Mouse (Mus musculus) heart, embryonic 15.5 days (tissue): Measurements from ENCODE around the gene Ptprb. TPM values are rescaled to one million over a fixed set of nuclear protein-coding genes. Genes with fewer than 3 reads are reported as not detected.

Experiments used
- ATAC-seq: fragments of 200-750 bp; cut with Nextera tagmentation; replicated peaks from 2 replicates; pipeline ENCODE4 v1.8.0; 2017; ENCODE audit warnings: low read depth, moderate TSS enrichment; ENCODE audit not compliant: insufficient number of reproducible peaks, insufficient read depth, low FRiP score
- H3K27ac ChIP-seq: fragments of 300-500 bp; sonication (generic); 2 replicates; pipeline ENCODE4 v1.5.1; 2015; ENCODE audit warnings: mild to moderate bottlenecking, inconsistent platforms
- H3K27me3 ChIP-seq: fragments of 300-500 bp; sonication (generic); 2 replicates; pipeline ENCODE4 v1.6.1; 2015; ENCODE audit warnings: inconsistent platforms
- H3K36me3 ChIP-seq: fragments of 300-500 bp; sonication (generic); 2 replicates; pipeline ENCODE4 v1.6.1; 2015; ENCODE audit warnings: mild to moderate bottlenecking, inconsistent platforms
- H3K4me1 ChIP-seq: fragments of 300-500 bp; sonication (generic); replicated peaks from 2 replicates; pipeline ENCODE4 v1.6.1; 2015; ENCODE audit warnings: inconsistent platforms
- H3K4me2 ChIP-seq: fragments of 300-500 bp; sonication (generic); 2 replicates; pipeline ENCODE4 v1.6.1; 2015; ENCODE audit warnings: inconsistent platforms, mild to moderate bottlenecking, moderate library complexity
- H3K4me3 ChIP-seq: fragments of 300-500 bp; sonication (generic); 2 replicates; pipeline ENCODE4 v1.5.1; 2015; ENCODE audit warnings: mild to moderate bottlenecking, inconsistent platforms
- H3K9ac ChIP-seq: fragments of 300-500 bp; sonication (generic); 2 replicates; pipeline ENCODE4 v1.6.1; 2015; ENCODE audit warnings: mild to moderate bottlenecking, inconsistent platforms
- H3K9me3 ChIP-seq: fragments of 300-500 bp; sonication (generic); replicated peaks from 2 replicates; pipeline ENCODE4 v1.6.1; 2016; ENCODE audit warnings: inconsistent platforms
- WGBS: fragments of 180-500 bp; shearing (Covaris S2); methylation state at CpG from one replicate; pipeline ENCODE4 v1.1.7; 2015; ENCODE audit warnings: mixed read lengths; 5-methylcytosine and 5-hydroxymethylcytosine counted together
- polyA plus RNA-seq: library from polyadenylated mRNA; unstranded; fragments of >200 nt; fragmentation: Nextera tagmentation; extraction: Ambion mirVana; gene quantifications from 2 replicates; pipeline ENCODE4 v1.2.1, GENCODE M21; 2015

The Ptprb gene
- 6.6 and 7.4 TPM in 2 replicates for polyA plus RNA-seq

- 42% methylated on average over 7 of the region's 7 CpGs for WGBS
- peak within 1 kb of the TSS; percentile 25 for H3K4me2 ChIP-seq
- H3K9ac ChIP-seq = no peak within 1 kb of the TSS
- H3K4me1 ChIP-seq = no peaks in the 10 kb centered on the region
- H3K27me3 ChIP-seq = no peaks in the 10 kb centered on the region
- no peaks in the 10 kb centered on the region for H3K9me3 ChIP-seq
- peak within 1 kb of the TSS; percentile 38 for H3K4me3 ChIP-seq
- H3K36me3 ChIP-seq = no peaks in the 10 kb centered on the region
- ATAC-seq = no peak
- peak within 1 kb of the TSS; percentile 41 for H3K27ac ChIP-seq
Measured at GRCm38 (mm10) chr10:116275280-116275679, at the start of gene Ptprb. Ptprb (plus strand) TSS chr10:116275523.

- Histone ChIP-seq H3K9ac (no peak overlapping the region), H3K9me3 (no peaks in the 10 kb centered on the region), H3K36me3 (no peaks in the 10 kb centered on the region), H3K4me3 (no peak overlapping the region), H3K4me1 (no peaks in the 10 kb centered on the region), H3K27me3 (no peaks in the 10 kb centered on the region), H3K27ac (no peak overlapping the region), H3K4me2 (no peak overlapping the region)
- WGBS = 62% methylated on average over 5 of the region's 5 CpGs
- ATAC-seq = no peak
Measured at GRCm38 (mm10) chr10:116235299-116235698, 40.0 kb upstream of the Ptprb start.

GRCm38 (mm10) chr10:116242200-116242599, 33.1 kb upstream of the Ptprb start:
- 0 out of 2 replicates have a peak, but pooled peaks cover 3% of the 10 kb centered on the region for H3K4me1 ChIP-seq
- no peak overlapping the region for H3K4me3 ChIP-seq
- no peak for ATAC-seq
- H3K9me3 ChIP-seq = no peaks in the 10 kb centered on the region
- no peak overlapping the region for H3K4me2 ChIP-seq
- no peaks in the 10 kb centered on the region for H3K36me3 ChIP-seq
- WGBS = 61% methylated on average over 7 of the region's 7 CpGs
- no peak overlapping the region for H3K27ac ChIP-seq
- no peak overlapping the region for H3K9ac ChIP-seq
- H3K27me3 ChIP-seq = no peaks in the 10 kb centered on the region

GRCm38 (mm10) chr10:116243373-116243772, 31.9 kb upstream of the Ptprb start:
- no peaks in the 10 kb centered on the region for H3K27me3 ChIP-seq
- no peak overlapping the region for H3K4me3 ChIP-seq
- no peak overlapping the region for H3K9ac ChIP-seq
- 0 out of 2 replicates have a peak, but pooled peaks cover 3% of the 10 kb centered on the region for H3K4me1 ChIP-seq
- no peak for ATAC-seq
- H3K36me3 ChIP-seq = no peaks in the 10 kb centered on the region
- WGBS = 36% methylated on average over 7 of the region's 7 CpGs
- no peak overlapping the region for H3K27ac ChIP-seq
- no peak overlapping the region for H3K4me2 ChIP-seq
- H3K9me3 ChIP-seq = no peaks in the 10 kb centered on the region

- no peak overlapping the region for H3K27ac ChIP-seq
- no peak overlapping the region for H3K4me2 ChIP-seq
- H3K4me3 ChIP-seq = no peak overlapping the region
- H3K36me3 ChIP-seq = no peaks in the 10 kb centered on the region
- no peak for ATAC-seq
- 0 out of 2 replicates have a peak, but pooled peaks cover 3% of the 10 kb centered on the region for H3K4me1 ChIP-seq
- H3K9me3 ChIP-seq = no peaks in the 10 kb centered on the region
- no peaks in the 10 kb centered on the region for H3K27me3 ChIP-seq
- 51% methylated on average over 2 of the region's 2 CpGs for WGBS
- no peak overlapping the region for H3K9ac ChIP-seq
Measured at GRCm38 (mm10) chr10:116245632-116246031, 29.7 kb upstream of the Ptprb start.

- 73% methylated on average over 7 of the region's 7 CpGs for WGBS
Measured at GRCm38 (mm10) chr10:116252668-116253067, 22.7 kb upstream of the Ptprb start.

GRCm38 (mm10) chr10:116253972-116254371, 21.4 kb upstream of the Ptprb start:
- peak; percentile 50 for ATAC-seq
- Histone ChIP-seq H3K36me3 (no peaks in the 10 kb centered on the region), H3K27ac (no peak overlapping the region; the same call in 1 of the 2 replicates), H3K4me1 (peaks cover 6% of the 10 kb centered on the region), H3K9ac (no peak overlapping the region), H3K4me3 (no peak overlapping the region), H3K9me3 (no peaks in the 10 kb centered on the region), H3K4me2 (no peak overlapping the region), H3K27me3 (no peaks in the 10 kb centered on the region)
- 15% methylated on average over 6 of the region's 6 CpGs for WGBS

More at GRCm38 (mm10) chr10:116252668-116253067, 22.7 kb upstream of the Ptprb start:
- H3K4me2 ChIP-seq = no peak overlapping the region
- no peak overlapping the region for H3K4me3 ChIP-seq
- ATAC-seq = no peak
- no peak overlapping the region for H3K27ac ChIP-seq
- no peak overlapping the region for H3K9ac ChIP-seq
- H3K9me3 ChIP-seq = no peaks in the 10 kb centered on the region
- H3K4me1 ChIP-seq = peaks cover 6% of the 10 kb centered on the region
- no peaks in the 10 kb centered on the region for H3K36me3 ChIP-seq
- no peaks in the 10 kb centered on the region for H3K27me3 ChIP-seq

GRCm38 (mm10) chr10:116259298-116259697, 16.0 kb upstream of the Ptprb start:
- WGBS = 87% methylated on average over 4 of the region's 4 CpGs
- Histone ChIP-seq H3K4me3 (no peak overlapping the region), H3K27me3 (no peaks in the 10 kb centered on the region), H3K4me1 (peaks cover 22% of the 10 kb centered on the region), H3K9me3 (no peaks in the 10 kb centered on the region), H3K4me2 (no peak overlapping the region), H3K27ac (no peak overlapping the region), H3K36me3 (no peaks in the 10 kb centered on the region), H3K9ac (no peak overlapping the region)
- ATAC-seq = no peak

GRCm38 (mm10) chr10:116260658-116261433, 14.5 kb upstream of the Ptprb start:
- Histone ChIP-seq H3K4me2 (peak overlapping the region; percentile 40), H3K27ac (peak overlapping the region; percentile 90), H3K4me1 (peaks cover 22% of the 10 kb centered on the region), H3K9me3 (no peaks in the 10 kb centered on the region), H3K36me3 (no peaks in the 10 kb centered on the region), H3K27me3 (no peaks in the 10 kb centered on the region), H3K4me3 (no peak overlapping the region), H3K9ac (no peak overlapping the region)
- WGBS = 10% methylated on average over 13 of the region's 13 CpGs
- ATAC-seq = peak; percentile 85

- ATAC-seq = peak; percentile 15; the same call in 1 of the 2 replicates
Measured at GRCm38 (mm10) chr10:116261559-116261958, 13.8 kb upstream of the Ptprb start.

GRCm38 (mm10) chr10:116264521-116264920, 10.8 kb upstream of the Ptprb start:
- no peaks in the 10 kb centered on the region for H3K27me3 ChIP-seq
- peaks cover 39% of the 10 kb centered on the region for H3K4me1 ChIP-seq
- no peaks in the 10 kb centered on the region for H3K36me3 ChIP-seq
- WGBS = 61% methylated on average over 11 of the region's 11 CpGs
- H3K9ac ChIP-seq = no peak overlapping the region
- no peak overlapping the region for H3K4me2 ChIP-seq
- no peak for ATAC-seq
- no peak overlapping the region for H3K27ac ChIP-seq
- no peak overlapping the region for H3K4me3 ChIP-seq
- H3K9me3 ChIP-seq = no peaks in the 10 kb centered on the region

More at GRCm38 (mm10) chr10:116261559-116261958, 13.8 kb upstream of the Ptprb start:
- Histone ChIP-seq H3K4me3 (no peak overlapping the region), H3K9ac (no peak overlapping the region), H3K36me3 (no peaks in the 10 kb centered on the region), H3K9me3 (no peaks in the 10 kb centered on the region), H3K27ac (peak overlapping the region; percentile 90), H3K27me3 (no peaks in the 10 kb centered on the region), H3K4me1 (peaks cover 26% of the 10 kb centered on the region), H3K4me2 (peak overlapping the region; percentile 40)
- 25% methylated on average over 5 of the region's 5 CpGs for WGBS
